Mouse (Mus musculus) gastrocnemius, postnatal 14 days (tissue): ENCODE measurements around the gene Mthfs. TPM values are rescaled to one million over a fixed set of nuclear protein-coding genes. Genes with fewer than 3 reads are reported as not detected.

Experiments
- DNase-seq: peaks from one replicate; pipeline ENCODE4 v3.0.0; 2021; ENCODE audit warnings: mixed read lengths
- intact Hi-C: fragments of 180-260 bp; cut with DNase I; formaldehyde crosslinking; loops from one replicate; pipeline ENCODE4 v1.15.1; 2025; ENCODE audit warnings: low total_unique reads
- total RNA-seq, 2 experiments: library from RNA; stranded (reverse); gene quantifications; 2 replicates each; pipeline ENCODE4 v1.2.3; 2021

Gene Mthfs
- total RNA-seq, 2 experiments from 2014 or later, result 7.2 to 7.7 TPM

- intact Hi-C loops, result no loop called here
- no peak for DNase-seq
These were observed 163.3 kb downstream of the Mthfs start for GRCm38 (mm10) chr9:89373731-89374130.

- intact Hi-C loops, result no loop called here
- no peak for DNase-seq
These were observed 164.2 kb downstream of the Mthfs start for GRCm38 (mm10) chr9:89374650-89375049.

- no peak for DNase-seq
- intact Hi-C loops, result no loop called here
These were observed 192.6 kb downstream of the Mthfs start for GRCm38 (mm10) chr9:89403031-89403430.

Other genes starting within 250 kb of the Mthfs start
- gene Trim43b, start 117.8 kb upstream of the Mthfs start, total RNA-seq, result under 1 TPM; 0.12 to 0.13 TPM
- gene Bcl2a1b, start 11.5 kb upstream of the Mthfs start, total RNA-seq, result not detected
- gene Gm29094, start 11.3 kb upstream of the Mthfs start, total RNA-seq, result not detected